Mouse (Mus musculus) left cerebral cortex, postnatal 4 days (tissue): Measurements from ENCODE around the gene Nr1d2. TPM values are rescaled to one million over a fixed set of nuclear protein-coding genes. Genes with fewer than 3 reads are reported as not detected.
"Not testable (repeated sequence)": the region's sequence is repeated elsewhere in the genome, so short reads cannot be mapped to it uniquely, and the experiment has no call there.

Experiments
- DNase-seq: peaks from one replicate; pipeline ENCODE4 v3.0.0-alpha.2; 2022
- intact Hi-C: fragments of 180-260 bp; cut with DNase I; formaldehyde crosslinking; loops from one replicate; pipeline ENCODE4 v1.15.1; 2025
- total RNA-seq, 2 experiments: library from RNA; stranded (reverse); gene quantifications; 2 replicates each; pipeline ENCODE4 v1.2.3; 2021

The Nr1d2 gene
- total RNA-seq: 10 to 100 TPM; 28.1 to 29.5 TPM

DNA sequence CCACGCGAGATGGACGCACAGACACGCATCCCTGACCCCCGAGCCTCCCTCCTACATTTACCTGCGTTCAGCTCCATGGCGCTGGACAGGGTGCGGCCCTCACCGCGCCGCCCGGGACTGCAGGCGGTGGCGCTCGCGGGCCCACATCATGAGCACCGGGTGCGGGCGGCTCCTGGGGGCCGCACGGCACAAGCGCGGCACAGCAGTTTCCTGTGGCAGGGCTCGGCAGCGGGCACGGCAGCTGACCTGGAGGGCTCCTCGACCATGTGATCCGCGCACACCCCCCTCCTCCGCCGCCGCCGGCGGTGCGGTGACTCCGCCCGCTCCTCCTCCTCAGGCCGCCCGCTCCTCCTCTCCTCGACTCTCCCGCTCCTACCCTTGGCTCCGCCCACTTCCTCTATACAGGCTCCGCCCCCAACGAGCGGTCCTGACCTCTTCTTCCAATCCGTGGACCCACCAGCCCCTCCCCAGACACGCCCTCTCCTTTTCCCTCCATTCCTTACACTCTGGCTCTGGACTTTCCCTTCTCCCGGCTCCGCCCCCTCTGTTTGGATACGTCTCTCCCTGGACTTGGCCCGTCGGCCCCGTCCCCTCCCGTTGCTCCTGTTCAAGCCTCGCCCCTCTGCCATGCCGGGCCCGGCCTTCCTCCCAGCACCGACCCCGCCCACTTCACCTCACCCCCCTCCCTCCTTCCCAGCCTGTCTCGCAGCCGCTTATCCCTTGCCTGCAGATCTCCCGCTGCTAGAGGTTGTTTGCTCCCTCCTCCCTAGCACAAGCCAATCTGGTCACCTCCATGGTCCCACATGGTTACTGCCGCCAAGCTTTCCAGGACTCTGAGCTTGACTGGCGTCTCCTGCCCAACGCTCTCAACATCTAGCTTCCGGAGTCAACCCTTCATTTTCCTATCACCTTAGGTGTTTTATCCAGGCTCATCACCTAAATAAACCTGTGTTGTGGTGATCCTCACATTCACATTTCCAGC is at the start of gene Nr1d2:
Nr1d2 (minus strand) TSS at position 378 of the 982 bp plus-strand sequence.
- intact Hi-C loops: no loop called here

DNA sequence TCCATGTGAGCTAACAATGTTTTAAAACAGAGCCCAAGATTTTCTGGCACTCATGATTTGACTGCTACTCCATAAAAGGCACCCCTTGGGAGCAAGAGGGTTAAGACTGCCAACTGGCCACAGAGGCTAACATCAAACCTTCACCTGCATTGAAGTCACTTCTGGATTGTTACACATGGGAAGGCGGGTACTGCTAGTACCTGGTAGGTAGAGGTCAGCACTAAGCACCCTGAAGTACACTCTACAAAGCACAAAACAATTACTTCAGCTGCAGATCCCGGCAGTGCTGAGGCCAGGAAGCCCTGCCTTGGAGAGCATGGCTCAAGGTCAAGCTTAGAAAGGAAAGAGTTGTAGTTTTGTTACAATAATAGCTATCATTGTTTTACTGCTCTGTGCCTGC is 48.5 kb upstream of the Nr1d2 start:
- DNase-seq: no peak
- intact Hi-C loops: no loop called here

More for the DNA sequence above, at the start of gene Nr1d2:
- DNase-seq: peak; percentile 99

DNA sequence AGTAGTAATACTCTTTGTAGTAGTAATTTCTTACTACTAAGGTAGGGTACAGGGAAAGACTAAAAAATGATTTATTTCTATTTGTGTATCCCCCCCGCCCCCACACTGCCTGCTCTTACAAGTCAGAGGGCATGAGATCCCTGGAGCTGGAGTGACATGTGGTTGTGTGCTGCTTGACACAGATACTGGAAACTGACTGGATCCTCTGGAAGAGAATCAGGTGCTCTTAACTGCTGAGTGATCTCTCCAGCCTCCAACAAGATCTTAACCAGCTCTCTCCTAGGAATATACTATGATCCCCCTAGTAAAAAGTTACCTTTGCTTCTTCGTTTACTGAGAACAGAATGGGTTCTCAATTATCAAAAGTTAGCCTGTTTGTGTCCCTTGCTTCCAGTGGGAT is 47.5 kb upstream of the Nr1d2 start:
- intact Hi-C loops: no loop called here
- no peak for DNase-seq

- no peak for DNase-seq
- intact Hi-C loops: no loop called here
These were observed 46.5 kb upstream of the Nr1d2 start for GRCm38 (mm10) chr14:18285476-18285875.

GRCm38 (mm10) chr14:18284581-18284980 is 45.7 kb upstream of the Nr1d2 start:
- DNase-seq: no peak
- intact Hi-C loops: no loop called here

GRCm38 (mm10) chr14:18280375-18280774 is 41.4 kb upstream of the Nr1d2 start:
- intact Hi-C loops: no loop called here
- no peak for DNase-seq

GRCm38 (mm10) chr14:18274526-18274925 is 35.6 kb upstream of the Nr1d2 start:
- intact Hi-C loops: loop anchor here (10.0 kb wide), 1 partner anchor 230 kb away; no protein-coding TSS in a partner anchor

DNA sequence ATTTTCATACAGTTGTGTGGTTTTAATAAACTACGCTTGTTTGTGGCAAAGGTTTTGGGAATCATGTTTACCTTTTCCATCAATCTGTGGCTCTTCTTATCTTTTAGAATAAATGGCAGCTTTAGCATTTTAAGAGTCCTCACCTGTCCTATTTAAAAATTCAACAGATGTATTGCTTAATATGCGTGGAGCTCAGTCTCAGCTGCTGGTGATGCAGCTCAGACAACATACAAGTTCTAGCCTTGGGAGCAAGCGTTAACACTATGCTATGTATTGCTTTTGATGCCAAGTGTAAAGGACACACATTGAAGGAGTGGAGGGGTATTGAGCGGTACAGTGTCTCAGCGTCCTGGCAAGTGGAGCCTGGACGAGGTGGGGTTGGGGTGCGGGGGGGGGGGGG is 32.7 kb upstream of the Nr1d2 start:
- intact Hi-C loops: loop anchor here (10.0 kb wide), 1 partner anchor 233 kb away; no protein-coding TSS in a partner anchor
- no peak for DNase-seq

More at GRCm38 (mm10) chr14:18274526-18274925, 35.6 kb upstream of the Nr1d2 start:
- DNase-seq: no peak

- DNase-seq: peak; percentile 99
- intact Hi-C loops: loop anchor here (10.0 kb wide), 1 partner anchor 234 kb away; no protein-coding TSS in a partner anchor
These were observed 31.9 kb upstream of the Nr1d2 start, which contains the start of the genes Nkiras1 and Rpl15 for GRCm38 (mm10) chr14:18270529-18271441. Gene Nkiras1, plus strand, starts transcription at chr14:18271136. Gene Rpl15, minus strand, starts transcription at chr14:18271391.

DNA sequence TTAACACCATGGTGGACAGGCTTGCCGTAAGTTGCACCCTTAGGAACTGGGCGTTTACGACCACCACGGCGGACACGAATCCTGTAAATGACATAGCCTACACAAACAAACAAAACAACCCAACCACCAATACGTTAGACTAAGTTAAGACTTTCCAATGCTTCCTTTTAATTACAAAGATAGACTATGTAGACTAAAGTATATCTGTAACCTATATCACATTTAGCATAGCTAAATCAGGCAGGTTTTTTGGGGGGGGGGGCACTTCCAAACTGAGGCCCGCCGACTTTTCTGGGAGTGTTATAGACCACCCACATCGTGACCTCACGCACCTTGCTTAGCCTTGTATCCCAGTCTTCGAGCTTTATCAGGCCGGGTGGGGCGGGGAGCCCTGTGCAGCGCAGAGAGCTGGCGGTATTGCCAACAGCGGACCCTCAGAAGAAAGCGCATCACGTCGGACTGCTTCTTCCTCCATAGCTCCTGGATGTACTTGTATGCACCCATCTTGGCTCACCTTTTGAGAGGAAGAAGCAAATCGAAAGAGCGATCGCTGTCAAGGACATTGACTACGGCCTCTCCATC is 31.1 kb upstream of the Nr1d2 start:
- DNase-seq: not testable (repeated sequence)
- intact Hi-C loops: loop anchor here (10.0 kb wide), 1 partner anchor 235 kb away; no protein-coding TSS in a partner anchor

- peak; percentile 46 for DNase-seq
- intact Hi-C loops: no loop called here
These were observed 24.5 kb upstream of the Nr1d2 start for GRCm38 (mm10) chr14:18263427-18263826.

DNA sequence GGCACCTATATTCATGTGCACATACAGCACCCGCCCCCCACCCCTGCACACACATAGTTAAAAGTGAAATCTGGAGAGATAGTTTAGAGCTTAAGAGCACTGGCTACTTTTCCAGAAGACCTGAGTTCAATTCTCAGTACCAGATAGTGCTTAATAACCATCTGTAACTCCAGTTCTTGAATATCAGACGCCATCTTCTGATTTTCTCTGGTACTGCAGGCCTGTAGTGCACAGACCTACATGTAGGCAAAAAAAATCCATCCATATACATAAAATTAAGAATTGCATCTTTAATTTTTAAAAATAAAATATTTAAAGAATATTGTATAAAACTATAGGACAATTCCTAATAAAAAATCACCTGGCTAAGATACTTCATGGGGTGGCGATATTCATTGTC is 22.3 kb upstream of the Nr1d2 start:
- no peak for DNase-seq
- intact Hi-C loops: no loop called here

- intact Hi-C loops: no loop called here
- no peak for DNase-seq
These were observed 3.8 kb upstream of the Nr1d2 start for GRCm38 (mm10) chr14:18242638-18243130.

GRCm38 (mm10) chr14:18241786-18242185 is 2.9 kb upstream of the Nr1d2 start:
- DNase-seq: no peak
- intact Hi-C loops: no loop called here

- no peak for DNase-seq
- intact Hi-C loops: no loop called here
These were observed 1.2 kb upstream of the Nr1d2 start for GRCm38 (mm10) chr14:18240132-18240531.

DNA sequence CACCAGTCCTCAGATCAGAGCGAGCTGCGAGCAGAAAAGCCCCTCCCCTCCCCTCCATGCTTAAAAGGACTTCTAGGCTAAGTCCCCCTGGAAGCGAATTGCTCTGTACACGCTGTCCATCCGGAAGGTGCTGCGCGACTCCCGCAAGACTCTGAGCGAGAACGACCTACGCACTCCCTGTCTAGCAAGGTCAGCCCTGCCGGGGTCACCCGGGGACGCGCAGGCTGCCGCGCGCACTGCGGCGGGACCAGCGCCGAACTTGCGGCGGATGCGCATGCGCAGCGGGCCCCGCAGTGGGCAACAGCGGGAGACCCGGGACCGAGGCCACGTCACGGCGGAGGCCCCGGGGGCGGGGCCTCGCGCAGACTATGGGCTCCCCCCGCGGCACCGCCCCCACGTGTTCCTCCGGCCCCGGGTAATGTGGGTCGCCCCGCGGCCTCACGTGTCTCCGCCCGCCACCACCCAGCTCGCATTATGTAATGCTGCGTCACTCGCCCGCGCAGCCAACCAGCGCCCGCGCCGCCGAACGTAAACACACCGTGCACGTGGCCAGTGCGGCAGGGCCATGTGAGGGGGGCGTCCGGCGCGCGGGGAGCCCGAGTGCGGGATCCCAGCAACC is 687 bp downstream of the Nr1d2 start:
- DNase-seq: peak; percentile 98
- intact Hi-C loops: no loop called here

GRCm38 (mm10) chr14:18237381-18237780 is 1.5 kb downstream of the Nr1d2 start:
- DNase-seq: no peak

DNA sequence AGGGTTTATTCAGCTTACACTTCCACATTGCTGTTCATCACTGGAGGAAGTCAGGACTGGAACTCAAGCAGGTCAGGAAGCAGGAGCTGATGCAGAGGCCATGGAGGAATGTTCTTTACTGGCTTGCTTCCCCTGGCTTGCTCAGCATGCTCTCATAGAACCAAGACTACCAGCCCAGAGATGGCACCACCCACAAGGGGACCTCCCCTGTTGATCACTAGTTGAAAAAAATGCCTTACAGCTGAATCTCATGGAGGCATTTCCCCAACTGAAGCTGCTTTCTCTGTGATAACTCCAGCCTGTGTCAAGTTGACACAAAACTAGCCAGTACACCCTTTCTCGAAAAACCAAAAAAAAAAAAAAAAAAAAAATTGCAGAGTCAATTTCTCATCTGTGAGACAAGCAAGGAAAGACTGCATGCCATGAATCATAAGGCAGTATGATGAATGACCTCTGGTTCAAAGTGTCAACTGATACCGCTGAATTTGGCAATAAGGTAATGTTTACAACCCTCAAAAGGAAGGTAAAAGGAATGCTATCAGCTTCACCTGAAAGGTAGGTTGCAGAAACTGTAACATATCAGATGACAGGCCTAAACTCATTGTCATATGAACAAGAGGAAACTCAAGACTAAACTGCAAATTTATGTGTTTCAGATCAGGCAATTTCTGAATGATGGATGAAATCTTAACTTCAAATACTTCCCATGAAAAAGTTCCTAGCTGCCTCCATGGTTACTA is 2.3 kb downstream of the Nr1d2 start:
- intact Hi-C loops, DNase-seq: not testable (repeated sequence)

More at GRCm38 (mm10) chr14:18237381-18237780, 1.5 kb downstream of the Nr1d2 start:
- intact Hi-C loops: no loop called here
